Mouse (Mus musculus) brain, embryonic 14.5 days (tissue): ENCODE results near the gene 4632433K11Rik.

Source experiments
- CTCF ChIP-seq: fragments of 200-500 bp; IDR thresholded peaks from 2 replicates; pipeline ENCODE4 v1.5.1; 2012; ENCODE audit warnings: inconsistent platforms, mild to moderate bottlenecking, moderate library complexity, borderline replicate concordance; ENCODE audit not compliant: insufficient read depth, insufficient read length; ENCODE audit errors: extremely low read depth
- POLR2A ChIP-seq: fragments of 200-500 bp; IDR thresholded peaks from 2 replicates; pipeline ENCODE4 v1.6.1; 2012; ENCODE audit warnings: mild to moderate bottlenecking, inconsistent platforms, borderline replicate concordance; ENCODE audit not compliant: poor library complexity, insufficient read depth, insufficient read length, severe bottlenecking; ENCODE audit errors: extremely low read depth

DNA sequence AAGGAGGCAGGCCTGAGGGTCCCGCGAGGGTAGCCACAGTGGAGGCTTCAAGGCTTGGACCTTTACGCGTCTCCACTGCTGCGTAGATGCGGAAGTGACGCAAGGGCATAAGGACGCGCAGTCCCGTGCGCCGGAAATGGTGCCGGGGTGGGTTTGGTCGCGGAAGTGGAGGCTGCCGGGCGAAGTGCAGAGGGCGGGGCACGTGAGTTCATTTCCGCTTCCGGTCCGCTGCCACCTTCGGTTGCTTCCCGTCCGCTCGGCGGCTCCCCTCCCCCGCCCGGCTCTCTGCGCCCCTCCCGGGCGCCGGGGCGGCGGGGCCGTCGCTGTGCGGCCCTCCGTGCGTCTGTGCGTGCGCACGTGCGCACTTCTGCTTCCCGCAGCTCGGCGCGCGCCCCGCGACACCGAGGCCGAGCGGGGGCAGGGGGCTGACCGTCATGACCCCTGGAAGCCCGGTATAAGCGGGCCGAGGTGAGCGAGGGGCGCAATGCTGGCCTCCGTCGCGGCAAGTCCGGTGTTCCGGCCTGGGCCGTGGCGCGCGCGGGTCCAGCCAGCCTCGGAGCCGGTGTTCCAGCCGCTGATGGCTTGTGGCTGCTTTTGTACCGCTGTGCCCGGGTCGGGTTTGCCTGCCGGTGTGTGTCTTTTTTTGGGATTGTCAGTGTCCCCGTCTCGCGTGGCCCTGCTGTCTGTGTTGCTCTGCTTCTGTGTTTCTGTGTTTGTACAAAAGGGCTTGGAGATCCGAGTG, 46.3 kb downstream of the 4632433K11Rik start, which contains the start of gene Epn1:
- peak; percentile 1; the same call in 1 of the 2 replicates for TF ChIP-seq CTCF
- TF ChIP-seq POLR2A: peak; percentile 55
